Mouse (Mus musculus) stomach, embryonic 16.5 days (tissue): ENCODE measurements around the gene Eral1. TPM values are rescaled to one million over a fixed set of nuclear protein-coding genes. Genes with fewer than 3 reads are reported as not detected.

Experiments used
- ATAC-seq: fragments of 200-750 bp; cut with Nextera tagmentation; 2 replicates; pipeline ENCODE4 v1.8.0; 2017; ENCODE audit warnings: moderate number of reproducible peaks, moderate TSS enrichment; ENCODE audit not compliant: insufficient read depth, low FRiP score
- H3K27ac ChIP-seq: fragments of 300-500 bp; sonication (generic); 2 replicates; pipeline ENCODE4 v1.5.1; 2014; ENCODE audit warnings: low read length
- H3K27me3 ChIP-seq: fragments of 300-500 bp; sonication (generic); 2 replicates; pipeline ENCODE4 v1.6.1; 2014; ENCODE audit warnings: low read length, control low read depth, mixed read lengths; ENCODE audit not compliant: control insufficient read depth, insufficient read depth
- H3K36me3 ChIP-seq: fragments of 300-500 bp; sonication (generic); 2 replicates; pipeline ENCODE4 v1.6.1; 2014; ENCODE audit warnings: low read length; ENCODE audit not compliant: control insufficient read depth, insufficient read depth
- H3K4me1 ChIP-seq: fragments of 300-500 bp; sonication (generic); 2 replicates; pipeline ENCODE4 v1.6.1; 2014; ENCODE audit warnings: low read length, control low read depth, mixed read lengths; ENCODE audit not compliant: control insufficient read depth, insufficient read depth
- H3K4me2 ChIP-seq: fragments of 300-500 bp; sonication (generic); 2 replicates; pipeline ENCODE4 v1.6.1; 2014; ENCODE audit warnings: low read depth, low read length, mixed read lengths
- H3K4me3 ChIP-seq: fragments of 300-500 bp; sonication (generic); replicated peaks from 2 replicates; pipeline ENCODE4 v1.5.1; 2014; ENCODE audit warnings: mild to moderate bottlenecking, low read length
- H3K9ac ChIP-seq: fragments of 300-500 bp; sonication (generic); 2 replicates; pipeline ENCODE4 v1.6.1; 2014; ENCODE audit warnings: low read length
- H3K9me3 ChIP-seq: fragments of 300-500 bp; sonication (generic); replicated peaks from 2 replicates; pipeline ENCODE4 v1.6.1; 2016; ENCODE audit warnings: low read length, control low read depth; ENCODE audit not compliant: control insufficient read depth
- WGBS: fragments of 180-500 bp; shearing (Covaris S2); extraction: QIAGEN DNeasy Blood & Tissue Kit; methylation state at CpG from one replicate; pipeline ENCODE4 v1.1.7; 2014; 5-methylcytosine and 5-hydroxymethylcytosine counted together
- polyA plus RNA-seq: library from polyadenylated mRNA; unstranded; fragments of >200 nt; fragmentation: Nextera tagmentation; extraction: Ambion mirVana; gene quantifications from 2 replicates; pipeline ENCODE4 v1.2.1, GENCODE M21; 2015

Eral1 gene
- polyA plus RNA-seq, 1 experiment from 2014 or later, result 28.3 TPM

DNA sequence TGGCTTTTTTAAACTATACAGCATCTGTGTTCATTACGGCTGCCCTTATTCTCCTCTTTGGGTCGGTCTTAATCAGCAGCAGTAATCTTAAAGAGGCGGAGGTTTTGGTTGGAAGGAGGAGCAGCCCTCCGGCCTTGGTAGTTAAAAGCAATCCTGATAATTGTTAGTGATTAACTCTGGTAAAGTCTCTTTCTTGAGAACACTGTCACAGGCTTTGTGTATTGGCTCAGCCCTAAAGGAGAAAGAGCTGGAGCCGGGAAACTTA is 35.9 kb upstream of the Eral1 start:
- peak overlapping the region; percentile 82 for H3K9ac ChIP-seq
- 8% methylated on average over 5 of the region's 5 CpGs for WGBS
- peak overlapping the region; percentile 88 for H3K4me3 ChIP-seq
- no peaks in the 10 kb centered on the region for H3K9me3 ChIP-seq
- H3K27ac ChIP-seq, result peak overlapping the region; percentile 70; the same call in 1 of the 2 replicates
- H3K4me2 ChIP-seq, result peak overlapping the region; percentile 83
- ATAC-seq, result no peak
- no peaks in the 10 kb centered on the region for H3K27me3 ChIP-seq
- peaks cover 16% of the 10 kb centered on the region for H3K4me1 ChIP-seq
- no peaks in the 10 kb centered on the region for H3K36me3 ChIP-seq

DNA sequence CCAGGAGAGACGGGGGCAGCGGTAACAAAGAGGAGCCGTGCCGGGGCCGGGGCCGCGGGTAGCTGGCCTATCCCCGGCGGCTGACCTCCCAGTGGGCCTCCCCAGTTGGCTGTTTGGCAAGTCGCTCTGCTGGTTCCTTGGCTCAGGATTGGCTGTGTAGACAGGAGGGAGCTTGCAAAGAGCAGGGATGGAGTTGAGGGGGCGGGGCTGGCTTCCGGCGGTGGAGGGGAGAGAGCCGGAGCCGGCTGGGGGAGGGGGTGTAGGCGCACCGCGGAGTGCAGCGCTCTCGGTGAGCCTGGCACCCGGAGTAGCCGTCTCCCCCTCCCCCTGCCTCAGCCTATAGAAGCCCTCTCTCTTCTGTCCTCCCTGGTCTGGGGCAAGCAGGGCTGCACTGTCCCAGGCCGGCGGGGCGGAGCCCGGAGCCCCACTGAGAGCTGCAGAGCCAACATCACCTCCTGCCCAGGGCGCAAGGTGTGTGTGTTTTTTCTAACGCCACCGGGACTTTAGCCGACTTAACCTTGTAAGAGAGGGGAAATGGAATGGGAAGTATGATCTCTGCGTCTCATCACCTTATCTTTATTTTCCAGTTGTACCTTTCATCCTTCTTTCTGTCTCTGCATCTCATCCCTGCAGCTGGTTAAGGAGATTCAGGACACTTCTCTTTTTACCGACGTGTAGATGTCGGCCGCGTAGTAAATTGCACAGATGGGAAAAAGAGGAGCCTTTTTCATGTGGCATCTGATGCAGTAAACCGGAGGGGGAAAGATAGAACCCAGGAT is 35.4 kb upstream of the Eral1 start:
- Histone ChIP-seq H3K4me3 (peak overlapping the region; percentile 88), H3K27me3 (no peaks in the 10 kb centered on the region), H3K9me3 (no peaks in the 10 kb centered on the region), H3K27ac (peak overlapping the region; percentile 70), H3K9ac (peak overlapping the region; percentile 82), H3K4me1 (peaks cover 16% of the 10 kb centered on the region), H3K4me2 (peak overlapping the region; percentile 83), H3K36me3 (no peaks in the 10 kb centered on the region)
- peak; percentile 100 for ATAC-seq
- under 1% methylated on average over 36 of the region's 37 CpGs for WGBS

DNA sequence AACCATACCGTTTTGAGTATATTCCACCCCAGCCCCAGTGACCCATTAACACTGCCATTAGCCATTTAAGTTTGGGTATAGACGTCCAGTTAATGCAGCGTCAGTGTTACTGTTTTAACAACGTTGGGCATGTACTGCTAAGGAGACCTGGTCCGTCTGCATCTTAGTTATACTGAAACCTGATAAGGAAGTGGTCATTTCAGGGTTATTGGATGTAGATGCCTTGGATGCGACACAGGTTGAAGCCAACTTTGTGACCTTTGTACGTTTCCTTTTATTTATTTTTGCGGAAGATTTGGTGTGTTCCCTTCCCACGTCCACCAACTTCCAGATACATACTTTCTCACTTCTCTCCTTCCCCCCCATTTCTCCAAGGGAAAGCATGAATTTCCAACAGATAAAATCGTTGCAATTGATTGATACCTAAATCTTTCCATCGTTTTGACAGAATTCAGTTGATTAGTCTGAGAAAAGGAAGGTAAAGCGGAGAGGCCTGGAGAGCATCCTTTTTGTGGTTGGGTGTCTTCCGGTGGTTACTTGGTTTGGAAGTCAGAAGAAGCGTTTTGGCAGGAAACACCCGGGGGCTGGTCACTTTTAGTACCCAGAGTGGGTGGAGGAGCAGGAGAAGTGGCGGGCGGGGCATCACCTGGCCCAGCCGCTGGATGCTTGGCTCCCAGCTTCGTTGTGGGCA is 34.6 kb upstream of the Eral1 start:
- Histone ChIP-seq H3K9ac (peak overlapping the region; percentile 82), H3K27ac (peak overlapping the region; percentile 36), H3K4me2 (peak overlapping the region; percentile 83), H3K9me3 (no peaks in the 10 kb centered on the region), H3K27me3 (no peaks in the 10 kb centered on the region), H3K4me3 (peak overlapping the region; percentile 88), H3K4me1 (peaks cover 16% of the 10 kb centered on the region), H3K36me3 (no peaks in the 10 kb centered on the region)
- ATAC-seq, result no peak
- 4% methylated on average over 19 of the region's 19 CpGs for WGBS

DNA sequence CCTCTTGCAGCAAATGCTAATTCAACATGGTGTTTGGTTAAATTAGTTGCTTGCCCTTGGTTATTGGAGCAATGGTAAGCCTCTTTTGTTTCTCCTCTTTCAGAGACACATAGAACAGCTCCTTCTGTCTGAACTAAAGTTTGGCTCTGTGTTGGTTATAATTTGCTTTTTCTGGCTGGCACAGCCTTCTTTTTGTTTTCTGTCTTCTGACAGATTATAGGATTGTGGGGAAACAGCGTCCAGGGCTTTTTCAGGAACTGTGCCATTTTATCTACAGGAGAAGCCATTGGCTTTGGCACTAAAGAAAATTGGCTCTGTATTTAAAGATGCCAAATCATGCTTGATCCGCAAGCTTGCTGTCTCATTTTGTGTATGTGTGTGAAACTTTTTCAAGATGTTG is 33.4 kb upstream of the Eral1 start:
- Histone ChIP-seq H3K27ac (no peak overlapping the region), H3K9ac (no peak overlapping the region), H3K4me1 (peaks cover 16% of the 10 kb centered on the region), H3K4me2 (no peak overlapping the region), H3K27me3 (no peaks in the 10 kb centered on the region), H3K36me3 (no peaks in the 10 kb centered on the region), H3K9me3 (no peaks in the 10 kb centered on the region), H3K4me3 (no peak overlapping the region)
- ATAC-seq, result no peak
- 79% methylated on average over 2 of the region's 2 CpGs for WGBS

DNA sequence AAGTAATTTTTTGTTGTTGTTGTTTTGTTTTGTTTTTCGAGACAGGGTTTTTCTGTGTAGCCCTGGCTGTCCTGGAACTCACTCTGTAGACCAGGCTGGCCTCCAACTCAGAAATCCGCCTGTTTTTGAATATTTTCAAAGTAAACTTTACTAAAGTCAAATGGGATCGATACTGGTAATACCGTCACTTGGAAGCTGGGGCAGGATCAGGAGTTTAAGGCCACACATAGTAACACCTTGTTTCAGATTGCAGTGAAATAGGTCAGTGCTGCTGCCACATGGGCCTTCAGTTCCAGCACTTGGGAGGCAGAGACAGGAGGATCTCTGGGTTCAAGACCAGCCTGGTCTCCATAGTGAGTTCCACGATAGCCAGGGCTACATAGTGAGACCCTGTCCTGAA is 24.3 kb upstream of the Eral1 start:
- H3K9me3 ChIP-seq, result no peaks in the 10 kb centered on the region
- H3K4me1 ChIP-seq, result no peaks in the 10 kb centered on the region
- no peak overlapping the region for H3K27ac ChIP-seq
- 93% methylated on average over 5 of the region's 5 CpGs for WGBS
- no peak overlapping the region for H3K4me3 ChIP-seq
- H3K4me2 ChIP-seq, result no peak overlapping the region
- H3K27me3 ChIP-seq, result no peaks in the 10 kb centered on the region
- no peak overlapping the region for H3K9ac ChIP-seq
- ATAC-seq, result no peak
- no peaks in the 10 kb centered on the region for H3K36me3 ChIP-seq

DNA sequence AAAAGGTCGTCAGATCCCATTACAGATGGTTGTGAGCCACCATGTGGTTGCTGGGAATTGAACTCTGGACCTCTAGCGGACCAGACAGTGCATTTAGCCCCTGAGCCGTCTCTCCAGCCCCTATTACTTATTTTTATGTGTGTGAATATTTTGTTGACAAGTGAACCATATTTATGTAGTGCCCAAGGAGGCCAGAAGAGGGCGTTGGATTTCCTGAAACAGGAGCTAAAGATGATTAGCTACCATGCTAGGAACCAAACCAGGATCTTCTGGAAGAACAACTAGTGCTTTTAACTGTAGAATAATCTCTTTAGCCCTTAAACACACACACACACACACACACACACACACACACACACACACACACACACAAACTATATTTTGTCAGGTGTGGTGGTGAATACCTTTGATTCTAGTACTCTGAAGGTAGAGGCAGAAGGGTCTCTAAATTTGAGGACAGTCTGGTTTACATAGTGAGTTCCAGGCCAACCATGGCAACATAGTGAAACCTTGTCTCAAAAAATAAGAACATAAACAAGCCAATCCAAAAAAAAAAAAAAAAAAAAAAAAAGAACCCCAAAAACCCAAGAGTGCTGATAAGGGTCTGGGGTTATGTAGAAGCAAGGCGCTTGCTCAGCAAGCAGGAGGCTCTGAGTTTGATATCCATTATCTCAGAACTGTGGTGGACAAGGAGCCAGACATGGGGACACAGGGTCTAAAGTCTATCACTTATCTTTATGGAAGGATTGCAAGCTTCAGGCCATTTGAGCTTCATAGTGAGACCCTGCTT is 23.0 kb upstream of the Eral1 start:
- Histone ChIP-seq H3K27ac (no peak overlapping the region), H3K9me3 (no peaks in the 10 kb centered on the region), H3K4me3 (no peak overlapping the region), H3K9ac (no peak overlapping the region), H3K27me3 (no peaks in the 10 kb centered on the region), H3K36me3 (no peaks in the 10 kb centered on the region), H3K4me1 (no peaks in the 10 kb centered on the region), H3K4me2 (no peak overlapping the region)
- no peak for ATAC-seq
- WGBS, result 59% methylated on average over 5 of the region's 5 CpGs

DNA sequence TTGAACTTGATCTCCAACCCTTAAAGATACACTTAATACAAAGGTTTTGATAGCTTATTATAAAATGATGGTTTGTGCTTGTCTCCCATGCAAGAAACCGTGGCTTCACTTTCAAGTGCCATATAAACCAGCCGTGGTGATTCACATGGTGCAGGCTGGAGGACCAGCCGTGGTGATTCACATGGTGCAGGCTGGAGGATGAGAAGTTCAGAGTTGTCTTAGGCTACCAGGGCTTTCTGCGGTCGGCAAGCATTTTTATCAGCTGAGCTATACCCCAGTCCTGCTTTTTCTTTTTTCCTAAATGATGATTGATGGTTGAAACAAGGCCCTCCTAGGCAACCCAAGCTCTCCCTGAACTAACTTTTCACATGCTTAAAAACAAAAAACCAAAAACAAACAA is 22.0 kb upstream of the Eral1 start:
- H3K36me3 ChIP-seq, result no peaks in the 10 kb centered on the region
- WGBS, result 82% methylated on average over 5 of the region's 5 CpGs
- H3K27ac ChIP-seq, result no peak overlapping the region
- no peaks in the 10 kb centered on the region for H3K4me1 ChIP-seq
- H3K9ac ChIP-seq, result no peak overlapping the region
- ATAC-seq, result no peak
- H3K9me3 ChIP-seq, result no peaks in the 10 kb centered on the region
- no peak overlapping the region for H3K4me3 ChIP-seq
- no peaks in the 10 kb centered on the region for H3K27me3 ChIP-seq
- H3K4me2 ChIP-seq, result no peak overlapping the region

DNA sequence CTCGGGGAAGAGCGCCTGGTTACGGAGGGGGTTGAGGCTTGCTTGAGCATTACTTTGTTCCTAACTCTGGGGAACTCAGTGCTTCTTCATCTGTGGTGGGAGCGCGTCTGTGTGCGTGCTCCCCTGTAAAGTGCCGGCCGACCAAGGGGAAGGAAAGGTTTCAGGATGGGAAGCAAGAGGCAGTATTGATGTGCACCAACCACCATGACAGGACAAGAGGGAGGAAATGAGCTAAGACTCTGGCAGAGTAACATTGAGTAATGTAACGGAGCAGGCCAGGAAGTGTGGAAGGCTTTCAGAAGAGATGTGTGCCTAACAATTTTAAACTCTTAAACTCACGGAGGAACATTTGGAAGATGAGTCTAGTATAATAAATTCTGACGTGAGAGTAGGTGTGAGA is 20.6 kb upstream of the Eral1 start:
- ATAC-seq, result no peak
- Histone ChIP-seq H3K36me3 (no peaks in the 10 kb centered on the region), H3K27ac (no peak overlapping the region), H3K4me3 (no peak overlapping the region), H3K4me1 (peaks cover 12% of the 10 kb centered on the region), H3K4me2 (no peak overlapping the region), H3K27me3 (no peaks in the 10 kb centered on the region), H3K9ac (no peak overlapping the region), H3K9me3 (no peaks in the 10 kb centered on the region)
- WGBS, result 86% methylated on average over 11 of the region's 11 CpGs

DNA sequence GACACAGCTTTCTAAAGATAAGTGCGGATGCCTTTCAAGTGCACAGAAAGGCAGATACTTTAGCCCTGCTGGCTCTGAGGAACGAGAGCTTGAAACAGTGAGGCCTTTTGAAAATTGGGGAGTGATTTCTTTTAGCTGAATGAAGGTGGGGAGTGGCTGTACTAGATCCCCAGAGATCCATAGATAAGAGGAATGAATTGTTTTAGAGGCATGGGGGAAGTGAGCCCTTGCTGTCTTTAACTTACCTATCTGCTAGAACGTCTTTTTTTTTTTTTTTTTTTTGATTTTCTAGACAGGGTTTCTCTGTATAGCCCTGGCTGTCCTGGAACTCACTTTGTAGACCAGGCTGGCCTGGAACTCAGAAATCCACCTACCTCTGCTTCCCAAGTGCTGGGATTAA is 16.9 kb upstream of the Eral1 start:
- H3K9me3 ChIP-seq, result no peaks in the 10 kb centered on the region
- no peaks in the 10 kb centered on the region for H3K27me3 ChIP-seq
- no peak for ATAC-seq
- peak overlapping the region; percentile 13; the same call in 1 of the 2 replicates for H3K4me2 ChIP-seq
- H3K4me3 ChIP-seq, result no peak overlapping the region
- H3K9ac ChIP-seq, result peak overlapping the region; percentile 58; the same call in 1 of the 2 replicates
- H3K4me1 ChIP-seq, result peaks cover 16% of the 10 kb centered on the region
- H3K36me3 ChIP-seq, result no peaks in the 10 kb centered on the region
- H3K27ac ChIP-seq, result 0 out of 2 replicates have a peak overlapping the region, but pooled peaks have one; percentile 2
- whole genome bisulfite sequencing, result 39% methylated on average over 3 of the region's 3 CpGs
